Comparison of ENCODE assay signal across 15 mouse cellular contexts in genomic region chr11:102937529-102938182, GRCm38 (mm10). TPM values are rescaled to one million over a fixed set of nuclear protein-coding genes. Genes with fewer than 3 reads are reported as not detected.
DNase-seq lines count a peak whose midpoint lies in the region; ATAC-seq and TF ChIP-seq lines count a peak whose summit lies in the region.
"Had no signal": no experiment of that assay in that cellular context is flagged by ENCODE, and none has a peak within 500 bp of the region (broad histone marks: within the 10 kb centered on the region; RNA-seq: fewer than 3 reads in every experiment).

No protein-coding gene starts in this region.

- ATAC-seq in kidney, embryonic 14.5 days (ENCODE audit: low FRiP score, low TSS enrichment): 0 out of 2 replicates have a peak, but pooled peaks have one; percentile 25
- ATAC-seq in embryonic facial prominence, embryonic 12.5 days (ENCODE audit: insufficient number of reproducible peaks, insufficient read depth, low FRiP score, low TSS enrichment): no peak
- peak; percentile 75 for ATAC-seq in midbrain, embryonic 13.5 days
- ATAC-seq: intestine, postnatal 0 days had no signal

- no peaks in the 10 kb centered on the region for H3K36me3 ChIP-seq in kidney, embryonic 14.5 days (ENCODE audit: control insufficient read depth, insufficient read depth, low read length)
- H3K36me3 ChIP-seq in embryonic facial prominence, embryonic 12.5 days: no peaks in the 10 kb centered on the region
- H3K36me3 ChIP-seq in midbrain, embryonic 13.5 days: no peaks in the 10 kb centered on the region
- H3K36me3 ChIP-seq: heart, embryonic 13.5 days had no signal

- peak overlapping the region; percentile 15; the same call in 1 of the 2 replicates for H3K27ac ChIP-seq in kidney, embryonic 14.5 days (ENCODE audit: low read depth, low read length)
- 0 out of 2 replicates have a peak overlapping the region, but pooled peaks have one; percentile 14 for H3K27ac ChIP-seq in embryonic facial prominence, embryonic 12.5 days
- H3K27ac ChIP-seq in midbrain, embryonic 13.5 days: no peak overlapping the region
- H3K27ac ChIP-seq: heart, embryonic 13.5 days; liver, embryonic 14.5 days; macrophage had no signal

- H3K9ac ChIP-seq in kidney, embryonic 14.5 days (ENCODE audit: low read depth, low read length): no peak overlapping the region
- H3K9ac ChIP-seq in embryonic facial prominence, embryonic 12.5 days: no peak overlapping the region
- no peak overlapping the region for H3K9ac ChIP-seq in midbrain, embryonic 13.5 days (replicated peaks)
- H3K9ac ChIP-seq: heart, embryonic 13.5 days; liver, embryonic 14.5 days had no signal

- no peak overlapping the region for H3K4me2 ChIP-seq in kidney, embryonic 14.5 days (replicated peaks; ENCODE audit: low read depth, low read length)
- H3K4me2 ChIP-seq in embryonic facial prominence, embryonic 12.5 days (replicated peaks): no peak overlapping the region
- no peak overlapping the region for H3K4me2 ChIP-seq in midbrain, embryonic 13.5 days (replicated peaks)
- H3K4me2 ChIP-seq: heart, embryonic 13.5 days had no signal

- DNase-seq in kidney, postnatal 25 days: no peak
- peak; percentile 54 for DNase-seq in brain, embryonic 14.5 days (ENCODE audit: low read depth)
- DNase-seq in kidney, adult 8-10 months: no peak
- DNase-seq in liver: no peak
- DNase-seq: cerebellum, adult 11-12 months; gastrocnemius, postnatal 14 days; retina, postnatal 1 day had no signal

- H3K4me1 ChIP-seq in kidney, embryonic 14.5 days (ENCODE audit: control insufficient read depth, insufficient read depth, low read length): peaks cover 17% of the 10 kb centered on the region
- H3K4me1 ChIP-seq in embryonic facial prominence, embryonic 12.5 days: peaks cover 26% of the 10 kb centered on the region
- peaks cover 27% of the 10 kb centered on the region for H3K4me1 ChIP-seq in midbrain, embryonic 13.5 days (replicated peaks)

- no peak overlapping the region for H3K4me3 ChIP-seq in kidney, embryonic 14.5 days (ENCODE audit: low read length)
- no peak overlapping the region for H3K4me3 ChIP-seq in embryonic facial prominence, embryonic 12.5 days
- H3K4me3 ChIP-seq in midbrain, embryonic 13.5 days (replicated peaks): no peak overlapping the region
- H3K4me3 ChIP-seq: heart, embryonic 13.5 days had no signal

- H3K9me3 ChIP-seq in kidney, embryonic 14.5 days (ENCODE audit: control insufficient read depth, low read length): no peaks in the 10 kb centered on the region
- H3K9me3 ChIP-seq in embryonic facial prominence, embryonic 12.5 days: no peaks in the 10 kb centered on the region
- H3K9me3 ChIP-seq in midbrain, embryonic 13.5 days: no peaks in the 10 kb centered on the region
- H3K9me3 ChIP-seq: heart, embryonic 13.5 days had no signal

- H3K27me3 ChIP-seq in kidney, embryonic 14.5 days (ENCODE audit: control insufficient read depth, insufficient read depth, low read length): peaks cover 12% of the 10 kb centered on the region
- peaks cover 28% of the 10 kb centered on the region for H3K27me3 ChIP-seq in embryonic facial prominence, embryonic 12.5 days
- peaks cover 22% of the 10 kb centered on the region for H3K27me3 ChIP-seq in midbrain, embryonic 13.5 days

- no peak for TF ChIP-seq CTCF in brain, embryonic 14.5 days (IDR thresholded peaks at IDR 0.05; ENCODE audit: borderline replicate concordance, extremely low read depth, insufficient read depth, insufficient read length)

- TF ChIP-seq POLR2A in brain, embryonic 14.5 days (IDR thresholded peaks at IDR 0.05; ENCODE audit: borderline replicate concordance, extremely low read depth, insufficient read depth, insufficient read length, poor library complexity, severe bottlenecking): no peak

- WGBS in kidney, embryonic 14.5 days: 70% methylated on average over 3 of the region's 3 CpGs
- 49% methylated on average over 3 of the region's 3 CpGs for WGBS in embryonic facial prominence, embryonic 12.5 days
- 45% methylated on average over 3 of the region's 3 CpGs for WGBS in midbrain, embryonic 13.5 days

RNA-seq across cellular contexts. Expression of gene C1ql1, which starts 8.8 kb away (rescaled TPM):
- 6.7 and 8.3 TPM in 2 replicates for polyA plus RNA-seq in kidney, embryonic 14.5 days (2014; fragmentation: Nextera tagmentation; extraction: Ambion mirVana)
- 12.2 and 19.0 TPM in 2 replicates for polyA plus RNA-seq in brain, embryonic 14.5 days (2012; rRNA removed)
- polyA plus RNA-seq in embryonic facial prominence, embryonic 12.5 days (2016; fragmentation: Nextera tagmentation; extraction: Ambion mirVana): 3.7 and 3.9 TPM in 2 replicates
- polyA plus RNA-seq in midbrain, embryonic 13.5 days (2015; fragmentation: Nextera tagmentation; extraction: Ambion mirVana): 5.7 and 8.2 TPM in 2 replicates
- polyA plus RNA-seq: macrophage; spleen, adult 2 months had no signal

RNA-seq across cellular contexts. Expression of gene Kif18b, which starts 12.7 kb away (rescaled TPM):
- polyA plus RNA-seq in kidney, embryonic 14.5 days (2014; fragmentation: Nextera tagmentation; extraction: Ambion mirVana): 8.3 and 13.0 TPM in 2 replicates
- polyA plus RNA-seq in brain, embryonic 14.5 days (2012; rRNA removed): 9.3 and 15.9 TPM in 2 replicates
- polyA plus RNA-seq in embryonic facial prominence, embryonic 12.5 days (2016; fragmentation: Nextera tagmentation; extraction: Ambion mirVana): 10.3 and 10.6 TPM in 2 replicates
- 4.3 and 4.9 TPM in 2 replicates for polyA plus RNA-seq in midbrain, embryonic 13.5 days (2015; fragmentation: Nextera tagmentation; extraction: Ambion mirVana)

RNA-seq across cellular contexts. Expression of gene Gfap, which starts 36.9 kb away (rescaled TPM):
- polyA plus RNA-seq in kidney, embryonic 14.5 days (2014; fragmentation: Nextera tagmentation; extraction: Ambion mirVana): 0.29 and 0.31 TPM in 2 replicates
- polyA plus RNA-seq in brain, embryonic 14.5 days (2012; rRNA removed): 0.26 and 0.29 TPM in 2 replicates
- polyA plus RNA-seq in embryonic facial prominence, embryonic 12.5 days (2016; fragmentation: Nextera tagmentation; extraction: Ambion mirVana): 0.29 and 0.41 TPM in 2 replicates
- polyA plus RNA-seq in midbrain, embryonic 13.5 days (2015; fragmentation: Nextera tagmentation; extraction: Ambion mirVana): not detected in 2 replicates
- polyA plus RNA-seq: macrophage had no signal

RNA-seq across cellular contexts. Expression of gene Fam187a, which starts 52.7 kb away (rescaled TPM):
- polyA plus RNA-seq in kidney, embryonic 14.5 days (2014; fragmentation: Nextera tagmentation; extraction: Ambion mirVana): not detected in 2 replicates
- polyA plus RNA-seq in brain, embryonic 14.5 days (2012; rRNA removed): 0.09 and 0.12 TPM in 2 replicates
- polyA plus RNA-seq in embryonic facial prominence, embryonic 12.5 days (2016; fragmentation: Nextera tagmentation; extraction: Ambion mirVana): 0.14 TPM in 1 of 2 replicates, not detected in the other
- polyA plus RNA-seq in midbrain, embryonic 13.5 days (2015; fragmentation: Nextera tagmentation; extraction: Ambion mirVana): not detected in 2 replicates
- polyA plus RNA-seq: heart, embryonic 13.5 days; intestine, postnatal 0 days; macrophage; spleen, adult 2 months had no signal

RNA-seq across cellular contexts. Expression of gene Ccdc103, which starts 56.7 kb away (rescaled TPM):
- polyA plus RNA-seq in kidney, embryonic 14.5 days (2014; fragmentation: Nextera tagmentation; extraction: Ambion mirVana): 1.1 and 1.8 TPM in 2 replicates
- polyA plus RNA-seq in brain, embryonic 14.5 days (2012; rRNA removed): 1.1 and 1.3 TPM in 2 replicates
- polyA plus RNA-seq in embryonic facial prominence, embryonic 12.5 days (2016; fragmentation: Nextera tagmentation; extraction: Ambion mirVana): 1.0 and 1.7 TPM in 2 replicates
- 1.8 and 2.3 TPM in 2 replicates for polyA plus RNA-seq in midbrain, embryonic 13.5 days (2015; fragmentation: Nextera tagmentation; extraction: Ambion mirVana)
- polyA plus RNA-seq: macrophage; spleen, adult 2 months had no signal
